Mouse (Mus musculus) layer of hippocampus, adult 18-20 months (tissue): ENCODE results near the gene Cptp. TPM values are rescaled to one million over a fixed set of nuclear protein-coding genes. Genes with fewer than 3 reads are reported as not detected.

ENCODE experiments used
- DNase-seq, 2 experiments: peaks; one replicate each; pipeline ENCODE4 v3.0.0; 2022; ENCODE audit warnings: low spot score in 2 of 2
- total RNA-seq, 2 experiments: library from RNA; stranded (reverse); gene quantifications; 2 replicates each; pipeline ENCODE4 v1.2.3; 2021

Gene Cptp
- total RNA-seq, 2 experiments from 2014 or later = 31.9 to 33.2 TPM

- DNase-seq = no peak
These were observed 26.0 kb downstream of the Cptp start for GRCm38 (mm10) chr4:155843231-155843630.

DNA sequence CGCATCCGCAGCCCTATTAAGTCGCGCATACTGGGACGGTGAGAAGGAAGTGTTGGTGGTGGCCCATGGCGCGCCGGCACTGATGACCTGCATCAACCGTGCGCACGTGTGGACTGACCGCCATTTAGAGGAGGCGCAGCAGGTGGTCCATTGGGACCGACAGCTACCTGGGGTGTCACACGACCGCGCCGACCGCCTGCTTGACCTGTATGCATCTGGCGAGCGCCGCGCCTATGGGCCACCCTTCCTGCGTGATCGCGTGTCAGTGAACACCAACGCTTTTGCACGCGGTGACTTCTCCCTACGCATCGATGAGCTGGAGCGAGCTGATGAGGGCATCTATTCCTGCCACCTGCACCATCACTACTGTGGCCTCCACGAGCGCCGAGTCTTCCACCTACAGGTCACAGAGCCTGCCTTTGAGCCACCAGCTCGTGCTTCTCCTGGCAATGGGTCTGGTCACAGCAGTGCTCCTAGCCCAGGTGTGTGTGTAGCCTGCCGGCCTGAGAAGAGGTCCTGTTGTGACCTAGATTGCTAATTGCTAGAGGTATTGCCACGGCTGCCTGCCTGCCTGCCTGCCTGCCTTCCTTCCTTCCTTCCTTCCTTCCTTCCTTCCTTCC is 27.5 kb downstream of the Cptp start:
- DNase-seq = no peak

- DNase-seq = no peak
These were observed 28.2 kb downstream of the Cptp start for GRCm38 (mm10) chr4:155841003-155841454.

- no peak for DNase-seq
These were observed 28.9 kb downstream of the Cptp start for GRCm38 (mm10) chr4:155840076-155841002.

DNA sequence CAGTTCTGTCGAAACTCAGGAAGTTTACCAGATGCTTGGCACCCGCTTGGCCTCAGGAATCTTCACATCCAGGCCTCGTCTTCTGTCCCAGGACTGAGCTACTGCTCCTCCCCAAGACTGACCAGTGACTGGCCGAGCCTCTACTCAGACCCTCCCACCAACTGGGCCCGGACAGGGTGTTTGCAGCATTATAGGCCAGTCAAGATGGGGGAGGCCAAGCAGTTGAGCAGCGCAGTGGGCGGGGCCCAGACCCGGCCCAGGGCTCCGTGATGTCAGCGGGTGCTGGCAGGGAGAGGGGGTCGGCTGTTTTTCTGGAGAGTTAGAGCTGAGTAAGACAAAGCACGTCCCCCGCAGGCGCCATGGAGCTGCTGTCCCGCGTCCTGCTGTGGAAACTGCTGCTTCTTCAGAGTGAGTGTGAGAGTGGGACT is 29.7 kb downstream of the Cptp start, which contains the start of gene Mxra8:
Gene Mxra8, plus strand, starts transcription at position 198 of the 428 bp plus-strand sequence.
- no peak for DNase-seq

GRCm38 (mm10) chr4:155838187-155839153 is 30.8 kb downstream of the Cptp start:
- no peak for DNase-seq

- DNase-seq = no peak
These were observed 31.7 kb downstream of the Cptp start for GRCm38 (mm10) chr4:155837404-155838010.

GRCm38 (mm10) chr4:155833836-155834235 is 35.4 kb downstream of the Cptp start:
- peak; percentile 59 to 84 for DNase-seq

DNA sequence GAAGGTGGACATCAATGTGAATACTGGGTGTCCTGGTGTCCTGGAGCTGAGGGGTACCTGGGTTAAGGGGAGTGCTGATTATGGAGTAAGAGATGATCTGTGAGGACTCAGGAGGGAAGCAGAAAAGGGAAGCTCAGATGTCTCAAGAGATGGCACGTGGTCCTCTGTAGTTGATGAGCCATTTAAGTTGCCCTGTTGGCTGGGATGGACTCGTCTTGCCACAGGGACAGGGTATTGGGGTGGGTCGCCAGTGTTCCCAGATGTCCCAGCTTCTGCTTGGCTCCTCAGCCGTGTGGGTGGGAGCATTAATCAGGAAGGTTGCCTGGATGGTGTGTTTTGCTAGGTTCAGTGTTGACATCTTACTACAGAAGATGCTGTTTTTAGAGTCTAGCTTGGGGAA is 36.0 kb downstream of the Cptp start:
- DNase-seq = no peak

GRCm38 (mm10) chr4:155832321-155832720 is 36.9 kb downstream of the Cptp start:
- DNase-seq = no peak

DNA sequence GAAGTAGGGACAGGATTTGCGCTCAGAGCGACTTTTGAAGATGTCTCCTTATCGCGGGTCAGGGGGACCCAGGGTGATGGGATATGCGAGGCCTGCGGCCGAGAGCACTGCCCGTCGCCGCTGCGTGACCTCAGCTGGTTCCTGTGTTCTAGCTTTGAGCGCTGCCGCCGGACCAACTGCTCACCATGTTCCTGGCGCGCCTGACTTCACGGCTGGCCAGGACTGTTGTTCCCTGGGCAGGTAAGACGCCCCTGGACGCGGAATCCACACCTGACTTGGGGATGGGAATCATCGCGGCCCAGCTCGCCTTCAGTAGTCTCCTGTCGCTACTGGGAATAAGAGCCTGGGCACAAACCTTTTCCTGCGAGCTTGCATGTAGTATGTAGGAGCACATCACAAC is 37.4 kb downstream of the Cptp start:
- DNase-seq = no peak

- peak; percentile 93 to 96 for DNase-seq
These were observed 38.0 kb downstream of the Cptp start, which contains the start of gene Aurkaip1 for GRCm38 (mm10) chr4:155831205-155831766. Aurkaip1 (plus strand) TSS chr4:155831272.

GRCm38 (mm10) chr4:155830596-155830995 is 38.6 kb downstream of the Cptp start:
- no peak for DNase-seq

- DNase-seq = no peak
These were observed 39.4 kb downstream of the Cptp start for GRCm38 (mm10) chr4:155829866-155830265.

- no peak for DNase-seq
These were observed 45.8 kb downstream of the Cptp start for GRCm38 (mm10) chr4:155823443-155823842.

DNA sequence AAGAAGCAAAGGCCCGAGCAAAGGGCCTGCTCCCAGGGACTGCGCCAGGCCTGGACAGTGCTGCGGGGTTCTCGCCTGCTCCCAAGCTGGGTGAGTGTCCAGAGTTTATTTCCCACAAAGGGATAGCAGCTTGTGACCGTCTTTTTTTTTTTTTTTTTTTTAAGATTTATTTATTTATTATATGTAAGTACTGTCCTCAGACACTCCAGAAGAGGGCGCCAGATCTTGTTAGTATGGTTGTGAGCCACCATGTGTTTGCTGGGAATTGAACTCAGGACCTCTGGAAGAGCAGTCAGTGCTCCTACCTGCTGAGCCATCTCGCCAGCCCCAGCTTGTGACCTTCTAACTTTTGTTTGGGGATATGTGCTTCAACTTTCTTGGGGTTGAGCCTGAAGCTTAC is 48.2 kb downstream of the Cptp start:
- DNase-seq = no peak

DNA sequence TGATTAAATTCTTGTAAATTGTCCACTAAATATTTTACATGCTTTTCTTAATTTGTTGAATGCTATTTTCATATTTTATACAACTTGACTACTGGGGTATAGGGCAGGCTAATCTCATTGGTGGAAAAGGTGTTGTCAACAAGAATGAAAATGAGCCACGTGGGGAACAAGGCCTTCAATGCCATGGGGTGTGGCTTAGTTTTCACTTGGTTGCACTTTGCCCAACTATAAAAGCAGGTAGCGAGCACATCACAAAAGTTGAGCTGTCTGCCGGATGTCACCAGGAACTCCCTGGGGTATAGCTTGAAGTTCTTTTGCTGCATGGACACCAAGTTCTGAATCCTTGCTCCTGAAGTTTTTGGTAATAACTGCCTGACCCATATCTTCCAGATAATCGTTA is 51.7 kb downstream of the Cptp start:
- no peak for DNase-seq
